Mouse (Mus musculus): Measurements from ENCODE around the gene A030005L19Rik.
"Not testable (repeated sequence)": the region's sequence is repeated elsewhere in the genome, so short reads cannot be mapped to it uniquely, and the experiment has no call there.

The A030005L19Rik gene

GRCm38 (mm10) chr1:82913025-82913424, at the start of gene A030005L19Rik:
TSS of gene A030005L19Rik (plus strand) at chr1:82913325.
- no peak for DNase-seq (ENCODE audit: low spot score)

GRCm38 (mm10) chr1:82870202-82870601, 42.9 kb upstream of the A030005L19Rik start:
- peak; percentile 5 for DNase-seq (ENCODE audit: low spot score)

- no peak for DNase-seq (ENCODE audit: low spot score)
Observed at GRCm38 (mm10) chr1:82879172-82879571, 34.0 kb upstream of the A030005L19Rik start.

DNA sequence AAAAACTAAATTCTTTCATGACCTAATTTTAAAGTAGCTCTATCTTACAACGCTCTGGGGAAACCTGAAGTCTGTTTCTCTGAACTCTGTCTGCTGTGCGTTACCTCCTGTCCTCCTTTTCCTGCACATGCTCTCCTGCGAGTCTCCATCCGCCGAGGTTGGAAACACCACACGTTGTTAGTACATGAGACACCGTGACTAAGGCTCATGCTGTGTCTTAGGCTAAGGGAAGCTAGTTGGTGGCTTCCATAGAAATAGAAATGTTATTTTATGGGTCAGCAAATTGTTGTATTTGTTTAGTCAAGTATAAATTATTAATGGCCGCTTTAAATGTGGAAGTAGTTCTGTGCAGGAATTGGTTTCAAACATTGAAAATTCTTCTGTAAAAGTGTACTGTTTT, 32.9 kb upstream of the A030005L19Rik start:
- DNase-seq (ENCODE audit: low spot score) = no peak

- DNase-seq (ENCODE audit: low spot score) = no peak
Observed at GRCm38 (mm10) chr1:82893269-82893668, 19.9 kb upstream of the A030005L19Rik start.

DNA sequence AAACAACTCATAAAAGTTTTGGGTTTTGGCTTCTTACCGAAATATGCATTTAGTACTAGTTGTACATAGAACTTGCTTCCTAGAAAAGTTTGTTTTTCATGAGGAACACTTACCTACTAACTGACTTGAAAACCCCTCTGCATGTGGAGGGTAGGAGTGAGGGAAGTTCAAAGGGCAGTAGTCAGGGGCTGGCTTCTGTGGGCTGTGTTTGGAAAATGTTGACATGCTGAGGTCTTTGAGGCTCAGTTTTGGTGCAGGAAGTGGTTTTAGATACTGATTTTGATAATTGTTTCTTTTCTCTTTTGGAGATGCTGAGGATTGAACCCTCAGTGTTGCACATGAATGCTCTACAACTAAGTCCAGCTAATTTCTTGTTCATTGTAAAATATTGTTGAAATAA, 12.6 kb upstream of the A030005L19Rik start:
- no peak for DNase-seq (ENCODE audit: low spot score)

DNA sequence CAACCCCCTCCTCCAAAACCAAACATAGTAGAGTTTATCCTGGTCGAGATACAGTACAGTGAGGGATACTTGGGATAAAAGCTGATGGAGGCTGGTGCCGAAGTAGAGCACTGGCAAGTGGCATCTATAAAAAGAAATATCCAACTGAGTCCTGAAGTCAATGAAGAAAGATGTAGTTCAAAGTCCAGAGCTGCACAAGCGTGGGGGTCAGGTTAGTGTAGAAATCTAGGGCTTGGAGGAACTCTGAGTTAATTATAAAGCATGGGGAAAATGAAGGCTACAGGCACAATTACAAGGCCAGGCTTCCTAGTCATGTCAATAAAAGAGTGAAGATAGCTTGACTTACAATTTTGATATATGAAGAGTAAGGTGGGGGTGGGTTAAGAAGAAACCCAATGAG, 11.9 kb upstream of the A030005L19Rik start:
- DNase-seq (ENCODE audit: low spot score) = no peak

GRCm38 (mm10) chr1:82905886-82906285, 7.2 kb upstream of the A030005L19Rik start:
- peak; percentile 8 for DNase-seq (ENCODE audit: low spot score)

DNA sequence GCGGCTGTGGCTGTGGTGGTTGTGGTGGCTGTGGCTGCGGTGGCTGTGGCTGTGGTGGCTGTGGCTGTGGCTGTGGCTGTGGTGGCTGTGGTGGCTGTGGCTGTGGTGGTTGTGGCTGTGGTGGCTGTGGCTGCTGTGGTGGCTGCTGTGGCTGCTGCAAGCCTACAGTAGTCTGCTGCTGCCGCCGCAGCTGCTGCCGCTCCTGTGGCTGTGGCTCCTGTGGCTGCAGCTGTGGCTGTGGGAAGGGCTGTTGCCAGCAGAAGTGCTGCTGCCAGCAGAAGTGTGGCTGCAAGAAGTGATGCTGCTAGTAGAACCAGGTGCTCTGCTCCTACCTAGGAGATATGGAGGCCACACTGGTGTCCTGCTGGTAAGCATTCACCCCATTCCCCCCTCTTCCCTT, 309 bp downstream of the A030005L19Rik start:
- DNase-seq (ENCODE audit: low spot score) = not testable (repeated sequence)

DNA sequence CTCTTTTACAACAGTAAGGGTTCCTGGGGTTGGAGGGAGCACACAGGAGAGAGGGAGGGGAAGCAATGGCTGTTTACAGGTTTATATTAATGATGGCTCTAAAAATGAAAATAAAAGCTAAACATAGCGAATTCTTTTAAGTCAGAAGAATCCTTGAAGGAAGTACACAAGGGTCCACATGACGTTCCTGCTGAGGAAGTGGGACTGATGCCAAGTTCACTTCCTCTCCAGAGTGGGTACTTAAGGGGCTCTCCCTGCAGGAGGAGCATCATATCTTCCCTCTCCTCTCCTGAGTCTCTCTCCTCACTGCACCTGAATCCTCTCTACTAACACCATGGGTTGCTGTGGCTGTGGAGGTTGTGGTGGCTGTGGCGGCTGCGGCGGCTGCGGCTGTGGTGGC, 11.5 kb downstream of the A030005L19Rik start, which contains the start of gene A030014E15Rik:
A030014E15Rik (plus strand) TSS at position 268 of the 400 bp plus-strand sequence.
- no peak for DNase-seq (ENCODE audit: low spot score)

DNA sequence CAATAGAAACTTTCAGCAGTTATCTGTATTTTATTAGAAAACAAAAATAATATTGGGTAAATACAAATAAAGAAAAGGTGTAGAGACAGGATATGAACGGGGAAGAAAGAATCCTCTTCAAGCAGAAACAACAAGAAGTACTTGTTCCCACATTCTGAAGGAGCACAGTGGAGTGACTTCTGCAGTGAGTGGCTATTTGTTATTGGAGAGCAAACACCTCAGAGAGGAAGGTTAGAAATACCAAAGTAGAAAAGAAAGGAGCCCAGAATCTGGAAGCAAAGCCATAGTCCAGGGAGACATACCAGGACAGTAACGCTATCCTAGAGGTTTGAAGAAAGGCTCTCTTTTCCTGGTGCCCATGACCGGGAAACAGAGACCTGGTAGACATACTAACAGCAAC, 17.4 kb downstream of the A030005L19Rik start:
- not testable (repeated sequence) for DNase-seq (ENCODE audit: low spot score)

DNA sequence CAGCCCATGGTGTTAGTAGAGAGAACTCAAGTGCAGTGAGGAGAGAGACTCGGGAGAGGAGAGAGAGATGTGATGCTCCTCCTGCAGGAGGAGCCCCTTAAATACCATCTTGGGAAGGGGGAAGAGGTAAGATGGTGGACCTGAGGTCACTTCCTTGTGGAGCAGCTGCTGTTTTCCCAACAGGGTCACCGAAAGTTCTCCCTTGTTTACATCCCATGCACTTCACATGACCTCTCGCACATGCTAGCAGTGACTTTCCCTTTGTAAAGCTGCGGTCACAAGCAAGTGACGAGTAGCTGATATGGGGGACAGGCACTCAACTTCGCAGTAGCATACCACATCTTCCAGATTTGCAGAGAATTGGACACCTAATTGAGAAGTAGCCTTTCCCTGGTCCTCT, 18.2 kb downstream of the A030005L19Rik start, which contains the start of gene Gm6217:
Gm6217 (minus strand) TSS at position 74 of the 400 bp plus-strand sequence.
- not testable (repeated sequence) for DNase-seq (ENCODE audit: low spot score)

- no peak for DNase-seq (ENCODE audit: low spot score)
Observed at GRCm38 (mm10) chr1:82938666-82939065, 25.5 kb downstream of the A030005L19Rik start.

DNA sequence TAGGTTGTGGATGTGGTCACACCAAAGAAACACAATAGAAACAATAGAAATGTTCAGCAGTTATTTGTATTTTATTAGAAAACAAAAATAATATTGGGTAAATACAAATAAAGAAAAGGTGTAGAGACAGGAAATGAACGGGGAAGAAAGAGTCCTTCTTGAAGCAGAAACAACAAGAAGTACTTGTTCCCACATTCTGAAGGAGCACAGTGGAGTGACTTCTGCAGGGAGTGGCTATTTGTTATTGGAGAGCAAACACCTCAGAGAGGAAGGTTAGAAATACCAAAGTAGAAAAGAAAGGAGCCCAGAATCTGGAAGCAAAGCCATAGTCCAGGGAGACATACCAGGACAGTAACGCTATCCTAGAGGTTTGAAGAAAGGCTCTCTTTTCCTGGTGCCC, 29.4 kb downstream of the A030005L19Rik start:
- not testable (repeated sequence) for DNase-seq (ENCODE audit: low spot score)

DNA sequence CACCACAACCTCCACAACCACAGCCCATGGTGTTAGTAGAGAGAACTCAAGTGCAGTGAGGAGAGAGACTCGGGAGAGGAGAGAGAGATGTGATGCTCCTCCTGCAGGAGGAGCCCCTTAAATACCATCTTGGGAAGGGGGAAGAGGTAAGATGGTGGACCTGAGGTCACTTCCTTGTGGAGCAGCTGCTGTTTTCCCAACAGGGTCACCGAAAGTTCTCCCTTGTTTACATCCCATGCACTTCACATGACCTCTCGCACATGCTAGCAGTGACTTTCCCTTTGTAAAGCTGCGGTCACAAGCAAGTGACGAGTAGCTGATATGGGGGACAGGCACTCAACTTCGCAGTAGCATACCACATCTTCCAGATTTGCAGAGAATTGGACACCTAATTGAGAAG, 30.2 kb downstream of the A030005L19Rik start, which contains the start of gene A030003K21Rik:
A030003K21Rik (minus strand) TSS at position 94 of the 400 bp plus-strand sequence.
- not testable (repeated sequence) for DNase-seq (ENCODE audit: low spot score)

GRCm38 (mm10) chr1:82946029-82946428, 32.9 kb downstream of the A030005L19Rik start:
- DNase-seq (ENCODE audit: low spot score) = not testable (repeated sequence)

- DNase-seq (ENCODE audit: low spot score) = no peak
Observed at GRCm38 (mm10) chr1:82948601-82949000, 35.5 kb downstream of the A030005L19Rik start.

GRCm38 (mm10) chr1:82955913-82956312, 42.8 kb downstream of the A030005L19Rik start, which contains the start of gene Gm7544:
TSS of gene Gm7544 (minus strand) at chr1:82956013.
- DNase-seq (ENCODE audit: low spot score) = not testable (repeated sequence)

- no peak for DNase-seq (ENCODE audit: low spot score)
Observed at GRCm38 (mm10) chr1:82959870-82960385, 46.8 kb downstream of the A030005L19Rik start, which contains the start of gene Gm47955. TSS of gene Gm47955 (plus strand) at chr1:82960286.

Measured in embryo, embryonic 10.5 days (tissue).